Mouse (Mus musculus): ENCODE data around the gene Tdgf1.

Tdgf1 gene

GRCm38 (mm10) chr9:110945926-110946325, at the start of gene Tdgf1:
Tdgf1 (minus strand) TSS chr9:110946158.
- no peak for DNase-seq (ENCODE audit: low spot score in 2 of 2)

- DNase-seq (ENCODE audit: low spot score in 2 of 2), result peak; percentile 65 to 79
Observed at GRCm38 (mm10) chr9:110994716-110995172, 48.8 kb upstream of the Tdgf1 start.

- DNase-seq (ENCODE audit: low spot score in 2 of 2), result no peak
Observed at GRCm38 (mm10) chr9:110993281-110993709, 47.3 kb upstream of the Tdgf1 start.

- no peak for DNase-seq (ENCODE audit: low spot score in 2 of 2)
Observed at GRCm38 (mm10) chr9:110990204-110990603, 44.2 kb upstream of the Tdgf1 start, which contains the start of gene Rtp3. Rtp3 (minus strand) TSS chr9:110990583.

- no peak for DNase-seq (ENCODE audit: low spot score in 2 of 2)
Observed at GRCm38 (mm10) chr9:110989543-110989942, 43.6 kb upstream of the Tdgf1 start.

- DNase-seq (ENCODE audit: low spot score in 2 of 2), result no peak
Observed at GRCm38 (mm10) chr9:110989141-110989540, 43.2 kb upstream of the Tdgf1 start.

DNA sequence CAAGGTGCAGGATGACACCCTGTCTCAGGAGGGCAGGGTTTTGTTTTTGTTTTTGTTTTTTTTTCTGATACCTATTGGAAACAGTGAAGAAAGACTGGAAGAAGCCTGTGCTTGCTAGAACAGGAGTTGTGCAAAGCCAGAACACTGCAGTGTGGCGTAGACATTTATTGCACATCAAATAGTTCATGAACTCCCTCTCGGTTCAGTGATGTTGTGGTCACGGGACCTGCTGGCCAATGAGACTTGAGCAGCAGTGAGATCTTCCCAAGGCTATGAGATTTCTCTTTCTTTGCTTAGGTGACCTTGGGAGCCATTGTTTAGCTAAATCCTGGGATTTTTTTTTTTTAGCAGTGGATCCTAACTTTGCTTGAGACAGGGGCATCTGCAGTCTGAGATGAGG, 42.1 kb upstream of the Tdgf1 start:
- DNase-seq (ENCODE audit: low spot score in 2 of 2), result no peak

GRCm38 (mm10) chr9:110987331-110987730, 41.4 kb upstream of the Tdgf1 start:
- DNase-seq (ENCODE audit: low spot score in 2 of 2), result no peak

- no peak for DNase-seq (ENCODE audit: low spot score in 2 of 2)
Observed at GRCm38 (mm10) chr9:110985951-110986350, 40.0 kb upstream of the Tdgf1 start.

DNA sequence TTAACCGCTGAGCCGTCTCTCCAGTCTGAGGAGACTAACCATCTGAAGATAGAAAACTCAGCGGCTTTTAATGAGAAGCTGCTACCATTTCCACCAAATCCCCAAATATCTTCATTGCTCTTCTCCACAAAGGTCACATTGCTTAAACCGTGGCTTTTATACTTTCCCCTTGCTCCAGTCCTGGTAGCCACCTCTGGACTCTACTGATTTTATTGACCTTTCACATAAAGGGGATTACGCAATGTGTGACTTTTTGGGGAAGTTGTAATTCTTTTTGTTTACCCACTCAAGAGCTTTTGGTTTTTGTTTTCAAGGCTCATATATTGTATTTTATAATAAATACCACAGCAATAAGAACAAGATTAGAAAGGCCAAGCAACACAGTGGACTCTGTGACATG, 39.6 kb upstream of the Tdgf1 start:
- no peak for DNase-seq (ENCODE audit: low spot score in 2 of 2)

- DNase-seq (ENCODE audit: low spot score in 2 of 2), result no peak
Observed at GRCm38 (mm10) chr9:110984096-110984495, 38.1 kb upstream of the Tdgf1 start.

GRCm38 (mm10) chr9:110982351-110982750, 36.4 kb upstream of the Tdgf1 start:
- DNase-seq (ENCODE audit: low spot score in 2 of 2), result no peak

DNA sequence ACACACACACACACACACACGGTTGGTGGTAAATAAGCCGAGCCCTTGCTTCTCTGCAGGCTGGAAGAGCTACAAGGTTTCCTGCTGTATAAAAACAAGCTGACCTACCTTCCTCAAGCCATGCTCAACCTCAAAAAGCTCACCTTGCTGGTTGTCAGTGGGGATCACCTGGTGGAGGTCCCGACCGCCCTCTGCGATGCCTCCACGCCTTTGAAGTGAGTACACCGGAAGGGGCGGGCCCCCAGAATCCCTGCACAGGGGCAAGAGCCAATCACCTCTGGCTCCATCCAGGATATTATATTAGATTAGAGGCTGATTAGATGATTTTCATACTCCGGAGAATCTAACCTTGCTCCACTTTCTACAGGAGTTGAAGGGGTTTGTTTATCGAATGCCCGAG, 33.5 kb upstream of the Tdgf1 start:
- DNase-seq (ENCODE audit: low spot score in 2 of 2), result no peak

GRCm38 (mm10) chr9:110965910-110966231, 19.9 kb upstream of the Tdgf1 start:
- no peak for DNase-seq (ENCODE audit: low spot score in 2 of 2)

DNA sequence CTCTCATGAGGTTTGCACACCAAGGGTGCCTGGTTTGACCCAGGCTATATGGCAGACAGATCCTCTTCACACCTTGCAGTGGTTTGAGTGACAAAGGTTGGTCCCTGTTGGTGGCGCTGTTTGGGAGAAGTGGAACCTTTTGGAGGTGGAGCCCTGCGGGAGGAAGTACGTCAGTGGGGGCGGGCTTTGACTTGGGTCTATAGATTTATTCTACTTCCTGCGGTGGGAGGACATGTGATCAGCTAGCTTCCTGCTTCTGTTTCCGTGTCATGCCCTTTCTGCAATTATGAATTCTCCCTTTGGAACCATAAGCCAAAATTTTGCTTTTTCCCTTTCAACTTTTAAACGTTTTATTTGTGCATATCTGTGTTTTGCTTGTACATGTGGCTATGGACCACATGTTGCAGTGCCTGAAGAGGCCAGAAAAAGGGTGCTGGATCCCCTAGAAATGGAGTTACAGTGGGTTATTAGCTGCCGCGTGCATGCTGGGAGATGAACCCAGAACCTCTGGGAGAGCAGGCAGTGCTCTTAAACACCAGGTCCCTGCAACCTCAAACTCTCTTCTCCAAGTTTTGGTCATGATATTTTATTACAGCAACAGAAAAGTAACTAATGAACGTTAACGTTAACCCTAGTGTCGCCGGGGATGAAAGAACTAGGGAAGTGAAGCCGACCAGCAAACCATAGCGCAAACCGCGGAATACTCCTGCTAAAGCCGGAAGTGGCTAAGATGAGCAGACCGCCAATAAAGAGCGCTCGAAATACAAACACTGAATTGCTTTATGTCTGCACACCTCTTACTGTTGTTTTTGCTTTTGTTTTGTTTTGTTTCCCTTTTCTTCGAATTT, 19.3 kb upstream of the Tdgf1 start:
- DNase-seq (ENCODE audit: low spot score in 2 of 2), result peak in 1 of 2 experiments; percentile 67

DNA sequence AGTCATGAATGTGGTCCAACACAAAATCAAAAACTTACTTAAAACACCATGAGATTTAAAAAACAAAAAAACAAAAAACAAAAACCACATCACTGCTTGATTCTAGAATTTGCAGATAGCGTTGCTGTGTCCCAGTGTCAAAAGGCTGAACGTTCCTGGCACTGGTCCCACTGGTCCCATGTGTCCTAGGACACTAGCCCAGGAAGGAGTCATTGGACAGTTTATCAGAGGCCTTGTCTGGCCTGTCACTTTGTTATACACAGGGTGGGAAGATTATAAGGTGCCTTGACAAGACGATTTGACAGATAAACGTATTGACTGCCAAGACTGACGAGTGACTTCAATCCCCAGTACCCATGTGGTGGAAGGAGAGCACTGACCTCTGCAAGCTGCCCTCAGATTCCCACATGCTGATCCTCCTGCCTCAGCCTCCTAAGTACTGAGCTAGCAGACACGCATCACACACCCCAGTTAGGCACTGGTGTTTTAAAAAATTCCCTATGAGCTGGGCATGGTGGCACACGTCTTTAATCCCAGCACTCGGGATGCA, 17.7 kb upstream of the Tdgf1 start:
- no peak for DNase-seq (ENCODE audit: low spot score in 2 of 2)

DNA sequence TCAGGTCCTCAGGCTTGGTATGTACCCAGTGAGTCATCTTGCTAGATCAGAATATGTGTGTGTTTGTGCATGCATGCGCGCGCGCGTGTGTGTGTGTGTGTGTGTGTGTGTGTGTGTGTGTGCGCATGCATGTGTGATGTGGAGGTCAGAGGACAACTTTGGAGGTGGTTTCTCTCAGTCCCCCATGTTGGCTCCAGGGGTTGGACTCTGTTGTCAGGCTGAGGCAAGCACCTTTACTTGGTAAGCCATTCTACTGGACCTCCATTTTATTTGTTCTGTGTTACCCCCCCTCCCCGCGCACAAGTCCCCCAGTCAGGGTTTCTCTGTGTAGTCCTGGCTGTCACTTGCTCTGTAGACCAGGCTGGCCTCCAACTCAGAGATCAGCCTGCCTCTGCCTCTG, 15.4 kb upstream of the Tdgf1 start:
- DNase-seq (ENCODE audit: low spot score in 2 of 2), result no peak

- no peak for DNase-seq (ENCODE audit: low spot score in 2 of 2)
Observed at GRCm38 (mm10) chr9:110960230-110961149, 14.5 kb upstream of the Tdgf1 start.

- DNase-seq (ENCODE audit: low spot score in 2 of 2), result no peak
Observed at GRCm38 (mm10) chr9:110959669-110960068, 13.7 kb upstream of the Tdgf1 start.

GRCm38 (mm10) chr9:110955962-110956361, 10.0 kb upstream of the Tdgf1 start:
- no peak for DNase-seq (ENCODE audit: low spot score in 2 of 2)

DNA sequence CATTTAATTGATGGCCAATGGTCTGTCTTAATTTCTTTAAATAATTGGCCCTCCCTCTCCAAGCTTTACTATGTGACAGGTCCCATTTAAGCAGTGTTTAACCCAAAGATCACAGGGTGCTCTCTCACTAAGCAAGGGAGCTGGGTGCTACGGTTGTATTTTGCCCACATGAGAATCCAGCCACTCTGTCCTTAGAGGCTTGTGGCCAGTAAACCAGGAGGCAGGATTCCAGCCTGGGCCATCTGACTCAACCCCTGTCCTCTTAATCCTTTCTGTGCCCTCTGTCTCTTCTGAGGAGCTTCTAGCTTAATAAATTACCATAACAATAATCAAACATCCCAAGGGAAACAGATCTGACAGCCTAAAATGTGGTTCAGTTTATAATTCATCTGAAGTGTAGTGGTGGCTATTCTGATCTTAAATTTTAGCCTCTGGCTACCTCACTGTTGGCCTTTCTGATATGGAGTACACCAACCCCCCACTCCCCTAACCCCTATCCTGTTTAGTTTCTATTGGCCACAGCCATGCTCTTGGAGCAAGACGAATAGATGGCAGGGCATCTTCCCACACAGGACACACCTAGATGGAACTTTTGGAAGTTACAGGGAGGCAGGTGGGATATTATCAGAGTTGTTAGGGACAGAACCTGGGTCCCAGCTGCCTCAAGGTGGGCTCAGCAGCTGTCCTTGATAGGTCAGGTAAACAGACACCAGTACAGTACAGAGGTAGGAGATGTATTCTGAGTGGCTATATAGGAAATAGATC, 8.9 kb upstream of the Tdgf1 start:
- no peak for DNase-seq (ENCODE audit: low spot score in 2 of 2)
